ENCODE assay signal across 19 mouse cellular contexts in genomic region chr13:32724606-32725005, GRCm38 (mm10). TPM values are rescaled to one million over a fixed set of nuclear protein-coding genes. Genes with fewer than 3 reads are reported as not detected.
"Had no signal": no experiment of that assay in that cellular context is flagged by ENCODE, and none has a peak within 500 bp of the region (broad histone marks: within the 10 kb centered on the region; RNA-seq: fewer than 3 reads in every experiment).

No protein-coding gene starts in this region.

- H3K4me1 ChIP-seq: neural tube, embryonic 13.5 days; neural tube, embryonic 15.5 days; stomach, embryonic 15.5 days had no signal

- H3K27me3 ChIP-seq: neural tube, embryonic 13.5 days; neural tube, embryonic 15.5 days; stomach, embryonic 15.5 days had no signal

- H3K27ac ChIP-seq: neural tube, embryonic 13.5 days; neural tube, embryonic 15.5 days; stomach, embryonic 15.5 days; stomach, postnatal 0 days had no signal

- DNase-seq: retina, postnatal 1 day; right cerebral cortex, adult 18-20 months; right cerebral cortex, postnatal 14 days; right cerebral cortex, postnatal 25 days; right cerebral cortex, postnatal 4 days; spleen, adult 18-20 months; thymus, adult 18-20 months; thymus, adult 2 months; thymus, postnatal 14 days; thymus, postnatal 25 days; thymus, postnatal 36 days; thymus, postnatal 4 days had no signal

- H3K9me3 ChIP-seq: neural tube, embryonic 13.5 days; neural tube, embryonic 15.5 days; stomach, embryonic 15.5 days had no signal

- H3K36me3 ChIP-seq: neural tube, embryonic 13.5 days; neural tube, embryonic 15.5 days; stomach, embryonic 15.5 days had no signal

- H3K9ac ChIP-seq: neural tube, embryonic 13.5 days; neural tube, embryonic 15.5 days; stomach, embryonic 15.5 days had no signal

- H3K4me3 ChIP-seq: neural tube, embryonic 13.5 days; neural tube, embryonic 15.5 days; stomach, embryonic 15.5 days had no signal

RNA-seq across cellular contexts. Expression of gene Mylk4, which starts 59.1 kb away (rescaled TPM):
- total RNA-seq: neutrophil, adult 5-6 weeks had no signal
- polyA plus RNA-seq: small intestine, adult 2 months; spleen, adult 2 months had no signal
